Mouse (Mus musculus) liver, adult 2 months (tissue): ENCODE data around the gene Miip. TPM values are rescaled to one million over a fixed set of nuclear protein-coding genes. Genes with fewer than 3 reads are reported as not detected.

Experiments used
- DNase-seq: peaks from one replicate; pipeline ENCODE4 v3.0.0-alpha.2; 2011; ENCODE audit warnings: low read depth, low spot score; ENCODE audit errors: extremely low read depth
- H3K27ac ChIP-seq: fragments of 200-500 bp; replicated peaks from 2 replicates; pipeline ENCODE4 v1.5.1; 2012; ENCODE audit warnings: low read depth, mild to moderate bottlenecking, control low read depth, inconsistent platforms, low read length; ENCODE audit not compliant: insufficient read depth
- H3K27me3 ChIP-seq: fragments of 200-500 bp; 2 replicates; pipeline ENCODE4 v1.6.1; 2012; ENCODE audit warnings: mild to moderate bottlenecking, moderate library complexity, low read length, inconsistent platforms; ENCODE audit not compliant: control insufficient read depth, insufficient read depth
- H3K36me3 ChIP-seq: fragments of 200-500 bp; 2 replicates; pipeline ENCODE4 v1.6.1; 2012; ENCODE audit warnings: low read length, inconsistent platforms; ENCODE audit not compliant: control insufficient read depth, insufficient read depth
- H3K4me1 ChIP-seq: fragments of 200-500 bp; 2 replicates; pipeline ENCODE4 v1.6.1; 2011; ENCODE audit warnings: low read length; ENCODE audit not compliant: control insufficient read depth, insufficient read depth
- H3K4me3 ChIP-seq: fragments of 200-500 bp; 2 replicates; pipeline ENCODE4 v1.5.1; 2011; ENCODE audit warnings: low read depth, mild to moderate bottlenecking, control low read depth, low read length, moderate library complexity; ENCODE audit not compliant: insufficient read depth
- H3K79me2 ChIP-seq: fragments of 200-500 bp; 2 replicates; pipeline ENCODE4 v1.6.1; 2012; ENCODE audit warnings: inconsistent platforms, mild to moderate bottlenecking, low read length, moderate library complexity; ENCODE audit not compliant: control insufficient read depth, insufficient read depth
- H3K9ac ChIP-seq: fragments of 200-500 bp; 2 replicates; pipeline ENCODE4 v1.6.1; 2012; ENCODE audit warnings: low read depth, mild to moderate bottlenecking, control low read depth, inconsistent platforms, low read length
- CTCF ChIP-seq: fragments of 200-500 bp; IDR thresholded peaks from 2 replicates; pipeline ENCODE4 v1.5.1; 2011; ENCODE audit warnings: low read depth, low read length, control low read depth
- POLR2A ChIP-seq: fragments of 200-500 bp; IDR thresholded peaks from 2 replicates; pipeline ENCODE4 v1.6.1; 2011; ENCODE audit warnings: low read length, control low read depth; ENCODE audit not compliant: insufficient read depth; ENCODE audit errors: extremely low read depth
- WGBS: fragments of 180-500 bp; shearing (Covaris S2); methylation state at CpG from one replicate; pipeline ENCODE4 v1.1.7; 2018; 5-methylcytosine and 5-hydroxymethylcytosine counted together
- polyA plus RNA-seq: library from polyadenylated mRNA; depleted of rRNA; stranded (reverse); fragments of >200 nt; gene quantifications from 2 replicates; pipeline ENCODE4 v1.2.3, GENCODE M21; 2012; rRNA removed
- total RNA-seq: library from RNA; depleted of rRNA; stranded (reverse); fragments of >200 nt; gene quantifications from 2 replicates; pipeline ENCODE4 v1.2.3, GENCODE M21; 2014; rRNA removed

Gene Miip
- total and polyA plus RNA-seq, 2 experiments = 11.4 to 28.4 TPM

GRCm38 (mm10) chr4:147814592-147815167, 53.9 kb downstream of the Miip start:
- TF ChIP-seq CTCF (peak; percentile 43), POLR2A (no peak)
- Histone ChIP-seq H3K9ac (no peak overlapping the region), H3K4me1 (no peaks in the 10 kb centered on the region), H3K79me2 (no peaks in the 10 kb centered on the region), H3K36me3 (no peaks in the 10 kb centered on the region), H3K27ac (no peak overlapping the region), H3K4me3 (no peak overlapping the region), H3K27me3 (no peaks in the 10 kb centered on the region)
- peak; percentile 41 for DNase-seq
- WGBS = 60% methylated on average over 2 of the region's 2 CpGs

- no peaks in the 10 kb centered on the region for H3K36me3 ChIP-seq
- H3K4me1 ChIP-seq = no peaks in the 10 kb centered on the region
- DNase-seq = no peak
- H3K27me3 ChIP-seq = no peaks in the 10 kb centered on the region
- no peak for TF ChIP-seq CTCF
- TF ChIP-seq POLR2A = no peak
- no peak overlapping the region for H3K27ac ChIP-seq
- H3K79me2 ChIP-seq = no peaks in the 10 kb centered on the region
- no peak overlapping the region for H3K4me3 ChIP-seq
- no peak overlapping the region for H3K9ac ChIP-seq
- 51% methylated on average over 5 of the region's 5 CpGs for WGBS
Measured at GRCm38 (mm10) chr4:147813249-147813765, 55.3 kb downstream of the Miip start.

Other genes starting within 250 kb of the Miip start
- gene Zfp979, start 226.3 kb downstream of the Miip start, total RNA-seq = 0.09 and 0.13 TPM in 2 replicates
- gene Zfp979, start 226.3 kb downstream of the Miip start, polyA plus RNA-seq = not detected in 2 replicates
- not detected in 2 replicates for gene Zfp534, start 166.3 kb downstream of the Miip start, total RNA-seq
- gene Zfp534, start 166.3 kb downstream of the Miip start, polyA plus RNA-seq = not detected in 2 replicates
- gene Zfp984, start 59.0 kb downstream of the Miip start, total RNA-seq = 1.6 and 2.6 TPM in 2 replicates
- gene Zfp984, start 59.0 kb downstream of the Miip start, polyA plus RNA-seq = 0.05 and 0.20 TPM in 2 replicates
- 3.8 and 4.9 TPM in 2 replicates for gene Zfp933, start 20.4 kb downstream of the Miip start, total RNA-seq
- gene Zfp933, start 20.4 kb downstream of the Miip start, polyA plus RNA-seq = 0.56 and 0.61 TPM in 2 replicates
- 3.0 and 3.5 TPM in 2 replicates for gene Fv1, start 163 bp upstream of the Miip start, total RNA-seq
- gene Fv1, start 163 bp upstream of the Miip start, polyA plus RNA-seq = 0.57 and 0.61 TPM in 2 replicates
- gene Mfn2, start 35.9 kb upstream of the Miip start, total RNA-seq = 36.6 and 37.7 TPM in 2 replicates
- 49.4 and 50.3 TPM in 2 replicates for gene Mfn2, start 35.9 kb upstream of the Miip start, polyA plus RNA-seq
- 24.5 and 27.3 TPM in 2 replicates for gene Plod1, start 68.0 kb upstream of the Miip start, total RNA-seq
- 32.9 and 38.3 TPM in 2 replicates for gene Plod1, start 68.0 kb upstream of the Miip start, polyA plus RNA-seq
- gene 2510039O18Rik, start 72.1 kb upstream of the Miip start, total RNA-seq = 13.5 and 16.8 TPM in 2 replicates
- 36.6 and 40.1 TPM in 2 replicates for gene 2510039O18Rik, start 72.1 kb upstream of the Miip start, polyA plus RNA-seq
- gene Nppb, start 117.0 kb upstream of the Miip start, total RNA-seq = not detected in 2 replicates
- gene Nppb, start 117.0 kb upstream of the Miip start, polyA plus RNA-seq = not detected in 2 replicates
- gene Nppa, start 131.9 kb upstream of the Miip start, total RNA-seq = not detected in 2 replicates
- gene Nppa, start 131.9 kb upstream of the Miip start, polyA plus RNA-seq = not detected in 2 replicates
- gene Clcn6, start 170.0 kb upstream of the Miip start, total RNA-seq = 1.8 and 2.8 TPM in 2 replicates
- 2.0 and 5.3 TPM in 2 replicates for gene Clcn6, start 170.0 kb upstream of the Miip start, polyA plus RNA-seq
- gene Mthfr, start 170.3 kb upstream of the Miip start, total RNA-seq = 4.1 and 6.2 TPM in 2 replicates
- gene Mthfr, start 170.3 kb upstream of the Miip start, polyA plus RNA-seq = 11.8 and 12.9 TPM in 2 replicates
- gene Agtrap, start 219.2 kb upstream of the Miip start, total RNA-seq = 2.1 and 2.4 TPM in 2 replicates
- gene Agtrap, start 219.2 kb upstream of the Miip start, polyA plus RNA-seq = 3.7 TPM in 2 replicates